Mouse (Mus musculus) c-Kit-positive CD71-positive TER-119-negative erythroid progenitor cells, embryonic 14.5 days (primary cell): ENCODE measurements around the gene Nqo1.

Experiments
- DNase-seq: peaks from one replicate; pipeline ENCODE4 v3.0.0-alpha.2; 2013; ENCODE audit warnings: low read depth

The Nqo1 gene

GRCm38 (mm10) chr8:107403038-107403781 lies at the start of gene Nqo1:
Nqo1 (minus strand) TSS chr8:107403206.
- peak; percentile 84 for DNase-seq

DNA sequence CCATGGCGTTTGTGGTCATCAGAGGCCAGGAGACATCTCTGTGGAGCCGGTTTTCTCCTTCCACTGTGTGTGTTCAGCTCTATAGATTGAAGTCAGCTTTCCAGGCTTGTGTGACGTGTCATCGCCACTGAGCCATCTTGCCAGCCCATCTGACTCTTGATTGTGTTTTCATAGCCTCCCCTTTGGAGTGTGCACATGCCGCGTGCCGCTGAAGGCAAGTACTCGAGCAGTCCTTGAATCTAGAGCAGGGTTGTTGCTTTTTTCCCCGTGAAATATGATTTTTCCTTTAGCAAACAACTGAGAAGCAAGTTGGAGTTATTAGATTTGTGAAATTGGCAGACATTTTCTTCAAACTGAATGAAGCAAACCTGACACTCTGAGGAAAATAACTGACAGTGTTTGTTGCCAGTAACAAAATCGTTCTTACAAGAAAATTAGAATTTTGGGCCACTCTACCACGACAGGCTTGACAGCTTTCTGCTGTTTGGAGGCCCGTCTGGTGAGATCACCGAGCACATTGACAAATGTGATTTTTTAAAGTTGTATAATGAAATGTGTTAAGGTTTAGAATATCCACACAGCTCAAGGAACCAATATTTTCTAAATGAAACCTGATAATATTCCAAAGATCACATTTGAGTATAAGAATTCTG lies 48.5 kb upstream of the Nqo1 start:
- no peak for DNase-seq

- DNase-seq, result no peak
Measured at GRCm38 (mm10) chr8:107449655-107450054, 46.6 kb upstream of the Nqo1 start.

GRCm38 (mm10) chr8:107449130-107449529 lies 46.1 kb upstream of the Nqo1 start:
- DNase-seq, result no peak

DNA sequence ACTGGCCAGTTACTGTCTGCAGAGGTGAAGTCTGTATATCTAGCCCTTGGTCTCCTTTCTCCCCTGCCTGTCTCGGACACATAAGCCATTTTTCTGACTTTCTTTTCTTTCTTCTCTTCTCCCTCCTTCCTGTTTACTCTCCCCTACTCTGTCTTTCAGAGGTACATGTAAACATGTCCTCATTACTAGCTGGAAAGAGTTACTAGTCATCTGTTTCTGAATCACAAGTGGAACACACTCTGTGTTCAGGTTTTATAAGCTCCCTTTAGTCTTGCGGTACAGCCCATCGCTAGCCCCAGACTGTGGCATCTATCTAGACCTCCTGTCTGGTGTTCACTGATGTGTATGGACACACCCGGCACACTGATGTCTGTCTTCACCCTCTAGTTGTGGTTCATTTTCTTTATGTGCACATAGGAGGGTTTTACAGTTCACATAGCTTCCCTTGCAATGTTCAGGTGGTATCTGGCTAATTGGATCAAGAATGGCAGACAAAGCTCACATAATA lies 45.4 kb upstream of the Nqo1 start:
- DNase-seq, result no peak

GRCm38 (mm10) chr8:107447713-107448112 lies 44.7 kb upstream of the Nqo1 start:
- no peak for DNase-seq

- no peak for DNase-seq
Measured at GRCm38 (mm10) chr8:107444626-107445025, 41.6 kb upstream of the Nqo1 start.

DNA sequence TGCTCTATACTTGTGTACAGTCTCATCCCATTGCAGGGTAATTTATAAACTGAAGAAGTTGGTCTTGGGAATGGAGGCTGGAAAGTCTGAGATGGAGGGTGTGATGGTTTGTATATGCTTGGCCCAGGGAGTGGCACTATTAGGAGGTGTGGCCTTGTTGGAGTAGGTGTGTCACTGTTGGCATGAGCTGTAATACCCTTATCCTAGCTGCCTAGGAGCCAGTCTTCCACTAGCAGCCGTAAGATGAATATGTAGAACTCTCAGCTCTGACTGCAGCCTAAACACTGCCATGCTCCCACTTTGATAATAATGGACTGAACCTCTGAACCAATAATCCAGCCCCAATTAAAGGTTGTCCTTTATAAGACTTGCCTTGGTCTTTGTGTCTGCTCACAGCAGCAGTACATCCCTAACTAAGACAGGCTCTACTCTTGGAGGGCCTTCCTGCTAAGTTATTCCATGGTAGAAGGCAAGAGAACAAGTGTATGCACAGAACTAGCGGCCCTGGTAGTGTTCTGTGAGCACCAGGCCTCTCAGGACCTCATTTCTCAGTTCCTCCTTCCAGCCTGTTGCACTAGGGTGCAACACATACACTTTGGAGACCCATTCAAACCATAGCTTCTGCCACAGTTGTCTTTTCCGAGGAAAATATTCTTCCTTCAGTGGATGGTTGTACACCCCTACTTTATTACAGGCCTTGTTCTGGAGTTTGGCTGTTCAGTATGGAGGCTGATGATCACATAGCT lies 37.0 kb upstream of the Nqo1 start:
- DNase-seq, result no peak

DNA sequence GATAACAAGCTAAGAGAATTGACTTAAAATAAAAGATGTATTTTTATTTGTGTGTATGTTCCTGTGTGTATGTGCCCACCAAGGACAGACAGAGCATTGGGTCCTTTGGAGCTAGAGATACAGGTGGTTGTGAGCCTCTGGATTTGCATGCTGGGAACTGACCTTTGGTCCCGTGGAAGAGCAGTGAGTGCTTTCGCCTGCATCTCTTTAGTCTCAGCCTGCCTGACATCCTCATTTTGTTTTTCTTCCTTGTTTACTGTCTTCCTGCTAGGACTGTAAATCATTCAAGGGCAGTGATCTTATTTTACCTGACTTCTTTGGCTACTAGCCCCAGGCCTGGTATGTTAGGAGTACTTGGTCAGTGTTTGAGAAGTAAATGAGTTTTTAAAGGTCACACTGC lies 34.7 kb upstream of the Nqo1 start:
- no peak for DNase-seq

GRCm38 (mm10) chr8:107436841-107437421 lies 33.9 kb upstream of the Nqo1 start:
- DNase-seq, result peak; percentile 86

GRCm38 (mm10) chr8:107435962-107436831 lies 33.2 kb upstream of the Nqo1 start, which contains the start of gene Wwp2:
Wwp2 (plus strand) TSS chr8:107436365.
- no peak for DNase-seq

DNA sequence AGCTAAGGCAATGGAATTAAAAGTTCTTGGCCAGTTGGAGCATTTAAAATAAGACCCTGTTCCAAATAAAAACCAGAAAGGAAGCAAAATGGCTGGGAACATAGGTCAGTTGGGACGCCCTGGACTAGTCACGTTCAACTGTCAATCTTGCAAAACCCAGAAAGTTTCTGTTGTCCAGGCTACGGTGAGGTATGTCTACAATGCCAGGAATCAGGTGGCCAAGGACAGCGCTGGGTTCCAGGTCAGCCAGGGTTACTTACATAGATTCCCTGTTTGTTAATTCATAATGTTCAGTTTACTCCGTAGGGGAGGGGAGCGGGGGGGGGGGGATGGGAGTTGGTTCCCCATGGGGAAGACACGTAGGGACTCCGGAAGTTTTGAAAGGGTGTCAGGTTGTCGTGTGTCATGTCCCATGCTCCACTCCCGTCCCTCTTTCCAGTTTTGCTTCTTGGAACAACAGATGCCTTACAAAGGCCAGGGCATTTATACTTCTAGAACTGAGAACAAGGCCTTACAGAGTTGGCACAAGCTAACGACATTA lies 32.5 kb upstream of the Nqo1 start:
- no peak for DNase-seq

DNA sequence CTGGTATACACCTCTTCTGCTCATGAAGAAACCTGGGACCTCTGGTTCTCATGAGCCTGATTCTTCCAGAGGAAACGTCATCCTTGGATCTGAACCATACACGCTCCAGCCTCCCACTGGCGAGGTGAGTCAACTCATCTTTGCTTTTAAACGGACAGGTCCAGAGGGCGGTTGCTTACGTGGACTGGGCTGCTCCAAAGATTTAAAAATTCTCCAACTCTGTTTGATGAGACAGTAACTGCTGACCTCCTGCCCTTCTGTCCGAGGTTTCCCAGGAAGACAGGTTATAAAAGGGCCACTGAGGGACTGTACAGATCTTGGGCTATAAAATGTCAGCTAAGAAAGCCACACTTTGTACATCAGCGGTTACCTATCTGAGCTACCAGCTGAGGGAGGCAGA lies 27.8 kb upstream of the Nqo1 start:
- DNase-seq, result no peak

- no peak for DNase-seq
Measured at GRCm38 (mm10) chr8:107425230-107425597, 22.2 kb upstream of the Nqo1 start.

GRCm38 (mm10) chr8:107424597-107425229 lies 21.7 kb upstream of the Nqo1 start, which contains the start of gene Nob1:
Nob1 (minus strand) TSS chr8:107425051.
- peak; percentile 96 for DNase-seq

GRCm38 (mm10) chr8:107424176-107424575 lies 21.2 kb upstream of the Nqo1 start:
- no peak for DNase-seq

GRCm38 (mm10) chr8:107417001-107417400 lies 14.0 kb upstream of the Nqo1 start:
- no peak for DNase-seq

GRCm38 (mm10) chr8:107413881-107414280 lies 10.9 kb upstream of the Nqo1 start:
- no peak for DNase-seq

DNA sequence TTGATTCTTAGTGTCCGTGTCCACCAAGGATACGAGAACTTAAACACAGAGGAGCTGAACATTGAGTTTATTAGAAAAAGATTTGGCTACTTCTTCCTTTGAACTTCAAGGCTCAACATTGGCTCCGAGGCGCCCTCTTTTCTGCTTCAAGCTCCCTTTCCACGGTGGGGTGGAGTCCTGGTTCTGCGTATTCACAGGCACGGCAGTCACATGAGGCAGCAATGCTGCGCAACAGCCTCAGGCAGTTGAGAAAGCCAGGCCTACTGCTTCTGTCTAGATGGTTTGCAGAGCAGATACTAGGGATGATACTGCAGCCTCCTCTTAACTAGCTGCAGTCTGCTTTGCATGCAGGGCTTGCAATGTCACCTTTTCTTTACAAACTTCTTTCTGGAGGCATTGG lies 9.5 kb upstream of the Nqo1 start:
- no peak for DNase-seq

DNA sequence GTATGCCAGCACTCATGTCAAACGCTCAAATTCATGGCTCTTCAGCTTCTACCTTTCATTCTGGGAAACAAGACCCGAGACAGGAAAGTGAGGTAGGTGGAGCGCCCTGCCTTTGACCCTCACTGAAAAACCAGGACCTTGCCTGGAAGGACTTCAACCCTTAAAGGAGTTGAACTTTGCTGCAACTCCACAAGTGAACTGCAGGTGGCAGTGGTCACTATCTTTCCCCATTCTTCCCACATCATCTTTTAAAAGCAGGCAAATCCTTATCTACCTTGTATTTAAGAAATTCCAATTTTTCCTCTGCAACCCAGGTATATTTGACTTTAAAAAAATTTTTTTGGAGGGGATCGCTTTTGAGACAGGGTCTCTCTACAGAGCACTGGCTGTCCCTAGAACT lies 8.4 kb upstream of the Nqo1 start:
- DNase-seq, result peak; percentile 24

DNA sequence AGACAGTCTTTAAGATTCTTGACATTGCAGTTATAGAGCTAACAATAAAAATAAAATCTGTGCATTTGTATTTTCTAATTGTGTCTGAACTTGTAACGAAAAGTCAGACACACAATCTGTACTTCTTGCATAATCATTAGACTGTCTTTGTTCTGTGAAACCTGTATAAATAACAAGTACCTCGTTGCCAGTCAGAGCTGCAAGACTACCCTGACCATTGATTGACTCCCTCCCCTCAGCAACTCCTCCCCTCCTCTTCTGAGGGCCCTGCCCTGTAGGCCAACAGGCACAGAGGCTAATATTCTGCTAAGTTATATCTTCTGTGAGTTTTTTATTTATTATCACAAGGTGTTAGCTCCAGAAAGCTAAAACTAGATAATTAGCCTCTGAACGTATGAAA lies 2.9 kb upstream of the Nqo1 start:
- DNase-seq, result no peak
